Mouse (Mus musculus): ENCODE data around the gene Lce1h. TPM values are rescaled to one million over a fixed set of nuclear protein-coding genes. Genes with fewer than 3 reads are reported as not detected.

Gene Lce1h
- polyA plus RNA-seq, 1 experiment from 2014 or later, result not detected

Other genes with a start within 250 kb of the Lce1h start
- gene 2310046K23Rik, start 230.6 kb downstream of the Lce1h start, polyA plus RNA-seq (2015; fragmentation: Nextera tagmentation; extraction: Ambion mirVana), result not detected in 2 replicates
- gene Ivl, start 191.3 kb downstream of the Lce1h start, polyA plus RNA-seq (2015; fragmentation: Nextera tagmentation; extraction: Ambion mirVana), result not detected in 2 replicates
- not detected in 2 replicates for gene Smcp, start 176.1 kb downstream of the Lce1h start, polyA plus RNA-seq (2015; fragmentation: Nextera tagmentation; extraction: Ambion mirVana)
- gene 2210017I01Rik, start 157.6 kb downstream of the Lce1h start, polyA plus RNA-seq (2015; fragmentation: Nextera tagmentation; extraction: Ambion mirVana), result not detected in 2 replicates
- not detected in 2 replicates for gene Lce6a, start 143.4 kb downstream of the Lce1h start, polyA plus RNA-seq (2015; fragmentation: Nextera tagmentation; extraction: Ambion mirVana)
- not detected in 2 replicates for gene Lce1a1, start 116.8 kb downstream of the Lce1h start, polyA plus RNA-seq (2015; fragmentation: Nextera tagmentation; extraction: Ambion mirVana)
- not detected in 2 replicates for gene Lce1b, start 108.1 kb downstream of the Lce1h start, polyA plus RNA-seq (2015; fragmentation: Nextera tagmentation; extraction: Ambion mirVana)
- not detected in 2 replicates for gene Lce1a2, start 94.8 kb downstream of the Lce1h start, polyA plus RNA-seq (2015; fragmentation: Nextera tagmentation; extraction: Ambion mirVana)
- gene Lce1c, start 85.8 kb downstream of the Lce1h start, polyA plus RNA-seq (2015; fragmentation: Nextera tagmentation; extraction: Ambion mirVana), result not detected in 2 replicates
- gene Lce1d, start 77.9 kb downstream of the Lce1h start, polyA plus RNA-seq (2015; fragmentation: Nextera tagmentation; extraction: Ambion mirVana), result not detected in 2 replicates
- not detected in 2 replicates for gene Lce1e, start 56.0 kb downstream of the Lce1h start, polyA plus RNA-seq (2015; fragmentation: Nextera tagmentation; extraction: Ambion mirVana)
- not detected in 2 replicates for gene Lce1f, start 44.7 kb downstream of the Lce1h start, polyA plus RNA-seq (2015; fragmentation: Nextera tagmentation; extraction: Ambion mirVana)
- gene Gm38119, start 26.0 kb downstream of the Lce1h start, polyA plus RNA-seq (2015; fragmentation: Nextera tagmentation; extraction: Ambion mirVana), result not detected in 2 replicates
- not detected in 2 replicates for gene Lce1g, start 12.7 kb downstream of the Lce1h start, polyA plus RNA-seq (2015; fragmentation: Nextera tagmentation; extraction: Ambion mirVana)
- gene Lce1i, start 13.8 kb upstream of the Lce1h start, polyA plus RNA-seq (2015; fragmentation: Nextera tagmentation; extraction: Ambion mirVana), result not detected in 2 replicates
- not detected in 2 replicates for gene Lce1j, start 25.4 kb upstream of the Lce1h start, polyA plus RNA-seq (2015; fragmentation: Nextera tagmentation; extraction: Ambion mirVana)
- gene Lce1k, start 42.8 kb upstream of the Lce1h start, polyA plus RNA-seq (2015; fragmentation: Nextera tagmentation; extraction: Ambion mirVana), result not detected in 2 replicates
- not detected in 2 replicates for gene Kprp, start 62.2 kb upstream of the Lce1h start, polyA plus RNA-seq (2015; fragmentation: Nextera tagmentation; extraction: Ambion mirVana)
- gene Lce1l, start 86.2 kb upstream of the Lce1h start, polyA plus RNA-seq (2015; fragmentation: Nextera tagmentation; extraction: Ambion mirVana), result not detected in 2 replicates
- gene 2310050C09Rik, start 105.2 kb upstream of the Lce1h start, polyA plus RNA-seq (2015; fragmentation: Nextera tagmentation; extraction: Ambion mirVana), result not detected in 2 replicates
- gene Lce3a, start 161.2 kb upstream of the Lce1h start, polyA plus RNA-seq (2015; fragmentation: Nextera tagmentation; extraction: Ambion mirVana), result not detected in 2 replicates
- not detected in 2 replicates for gene Lce3b, start 167.9 kb upstream of the Lce1h start, polyA plus RNA-seq (2015; fragmentation: Nextera tagmentation; extraction: Ambion mirVana)
- gene Lce3c, start 179.4 kb upstream of the Lce1h start, polyA plus RNA-seq (2015; fragmentation: Nextera tagmentation; extraction: Ambion mirVana), result not detected in 2 replicates
- not detected in 2 replicates for gene Lce3d, start 192.3 kb upstream of the Lce1h start, polyA plus RNA-seq (2015; fragmentation: Nextera tagmentation; extraction: Ambion mirVana)
- not detected in 2 replicates for gene Lce3e, start 202.0 kb upstream of the Lce1h start, polyA plus RNA-seq (2015; fragmentation: Nextera tagmentation; extraction: Ambion mirVana)
- not detected in 2 replicates for gene Lce3f, start 227.2 kb upstream of the Lce1h start, polyA plus RNA-seq (2015; fragmentation: Nextera tagmentation; extraction: Ambion mirVana)

Measured in midbrain, embryonic 15.5 days (tissue).